In the genomic region with DNA sequence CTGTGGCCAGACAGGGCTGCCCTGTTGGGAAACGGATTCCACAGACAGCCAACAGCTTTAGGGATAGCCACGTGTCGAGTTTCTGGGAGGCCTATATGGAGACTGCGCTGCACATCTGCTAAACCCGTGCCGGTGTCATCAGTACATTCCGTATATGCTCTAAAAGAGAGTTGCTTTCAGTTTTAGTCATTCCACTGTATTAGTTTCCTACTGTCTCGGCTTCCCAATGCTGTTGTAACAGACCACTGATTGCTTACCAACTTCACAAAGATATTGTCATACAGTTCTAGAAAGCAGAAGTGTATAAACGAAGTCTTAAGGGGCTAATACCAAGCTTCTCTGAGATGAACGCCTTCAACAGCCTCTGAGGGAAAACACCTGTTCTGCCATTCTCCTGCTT, we compare ENCODE assay signal across 15 mouse cellular contexts.
"Had no signal": no experiment of that assay in that cellular context is flagged by ENCODE, and none has a peak within 500 bp of the region (broad histone marks: within the 10 kb centered on the region; RNA-seq: fewer than 3 reads in every experiment).

No protein-coding gene starts in this region.

- H3K36me3 ChIP-seq: neural tube, embryonic 15.5 days; stomach, embryonic 15.5 days had no signal

- H3K9ac ChIP-seq: neural tube, embryonic 15.5 days; stomach, embryonic 15.5 days had no signal

- H3K27me3 ChIP-seq: neural tube, embryonic 15.5 days; stomach, embryonic 15.5 days had no signal

- H3K9me3 ChIP-seq: neural tube, embryonic 15.5 days; stomach, embryonic 15.5 days had no signal

- DNase-seq: retina, postnatal 1 day; right cerebral cortex, adult 18-20 months; right cerebral cortex, postnatal 14 days; right cerebral cortex, postnatal 25 days; right cerebral cortex, postnatal 4 days; spleen, adult 18-20 months; thymus, adult 18-20 months; thymus, adult 2 months; thymus, postnatal 14 days; thymus, postnatal 25 days; thymus, postnatal 36 days; thymus, postnatal 4 days had no signal

- H3K4me1 ChIP-seq: neural tube, embryonic 15.5 days; stomach, embryonic 15.5 days had no signal

- H3K4me3 ChIP-seq: neural tube, embryonic 15.5 days; stomach, embryonic 15.5 days had no signal

- H3K27ac ChIP-seq: neural tube, embryonic 15.5 days; stomach, embryonic 15.5 days; stomach, postnatal 0 days had no signal

- H3K4me2 ChIP-seq: neural tube, embryonic 15.5 days; stomach, embryonic 15.5 days had no signal
